Mouse (Mus musculus) bone marrow, adult 2 months (tissue): ENCODE data around the gene Cacul1. TPM values are rescaled to one million over a fixed set of nuclear protein-coding genes. Genes with fewer than 3 reads are reported as not detected.
A peak's percentile ranks its signal among the peaks of the same experiment; 100 is the strongest.
"Not testable (repeated sequence)": the region's sequence is repeated elsewhere in the genome, so short reads cannot be mapped to it uniquely, and the experiment has no call there.

Source experiments
- H3K27ac ChIP-seq: fragments of 200-500 bp; 2 replicates; pipeline ENCODE4 v1.5.1; 2012; ENCODE audit warnings: low read depth, mild to moderate bottlenecking, control low read depth, inconsistent platforms, low read length; ENCODE audit not compliant: control insufficient read depth, poor library complexity, insufficient read depth
- H3K4me1 ChIP-seq: fragments of 200-500 bp; 2 replicates; pipeline ENCODE4 v1.6.1; 2011; ENCODE audit warnings: low read length; ENCODE audit not compliant: control insufficient read depth, insufficient read depth
- H3K4me3 ChIP-seq: fragments of 200-500 bp; replicated peaks from 2 replicates; pipeline ENCODE3; 2011; ENCODE audit warnings: mild to moderate bottlenecking, low read depth, low read length, control low read depth; ENCODE audit not compliant: control insufficient read depth
- CTCF ChIP-seq: fragments of 200-500 bp; IDR thresholded peaks from 2 replicates; pipeline ENCODE4 v1.5.1; 2011; ENCODE audit warnings: low read length, control low read depth; ENCODE audit not compliant: control insufficient read depth, insufficient read depth
- POLR2A ChIP-seq: fragments of 200-500 bp; IDR thresholded peaks from 2 replicates; pipeline ENCODE4 v1.6.1; 2011; ENCODE audit warnings: low read depth, mild to moderate bottlenecking, control low read depth, low read length, borderline replicate concordance; ENCODE audit not compliant: control insufficient read depth
- WGBS: fragments of 180-500 bp; shearing (Covaris S2); methylation state at CpG from one replicate; pipeline ENCODE4 v1.1.7; 2018; 5-methylcytosine and 5-hydroxymethylcytosine counted together
- polyA plus RNA-seq: library from polyadenylated mRNA; stranded (reverse); fragments of >200 nt; gene quantifications from 2 replicates; pipeline ENCODE4 v1.2.4, GENCODE M21; 2011; ENCODE audit warnings: low replicate concordance; ENCODE audit not compliant: missing spikeins, insufficient read depth, insufficient read length

Gene Cacul1
- 7.5 and 11.4 TPM in 2 replicates for polyA plus RNA-seq

GRCm38 (mm10) chr19:60580582-60581339 is at the start of gene Cacul1:
Gene Cacul1, minus strand, starts transcription at chr19:60581025.
- peak within 1 kb of the TSS; percentile 77 for H3K4me3 ChIP-seq
- H3K4me1 ChIP-seq: no peaks in the 10 kb centered on the region; the same call in 1 of the 2 replicates
- TF ChIP-seq CTCF: no peak
- TF ChIP-seq POLR2A: peak; percentile 57
- whole genome bisulfite sequencing: under 1% methylated on average over 64 of the region's 64 CpGs
- peak within 1 kb of the TSS; percentile 97 for H3K27ac ChIP-seq

GRCm38 (mm10) chr19:60619420-60619819 is 38.6 kb upstream of the Cacul1 start:
- 61% methylated on average over 4 of the region's 4 CpGs for WGBS
- H3K4me1 ChIP-seq: no peaks in the 10 kb centered on the region
- H3K27ac ChIP-seq: no peak overlapping the region
- no peak overlapping the region for H3K4me3 ChIP-seq
- no peak for TF ChIP-seq POLR2A
- TF ChIP-seq CTCF: no peak

- 10% methylated on average over 1 of the region's 1 CpGs for WGBS
- H3K4me3 ChIP-seq: no peak overlapping the region
- no peak overlapping the region for H3K27ac ChIP-seq
- H3K4me1 ChIP-seq: no peaks in the 10 kb centered on the region
- no peak for TF ChIP-seq CTCF
- TF ChIP-seq POLR2A: no peak
These were observed 36.2 kb upstream of the Cacul1 start for GRCm38 (mm10) chr19:60617007-60617406.

GRCm38 (mm10) chr19:60615470-60616200 is 34.8 kb upstream of the Cacul1 start:
- 66% methylated on average over 5 of the region's 5 CpGs for WGBS
- TF ChIP-seq POLR2A: no peak
- TF ChIP-seq CTCF: no peak
- H3K4me1 ChIP-seq: no peaks in the 10 kb centered on the region
- no peak overlapping the region for H3K4me3 ChIP-seq
- no peak overlapping the region for H3K27ac ChIP-seq

GRCm38 (mm10) chr19:60611525-60612215 is 30.8 kb upstream of the Cacul1 start:
- H3K4me1 ChIP-seq: no peaks in the 10 kb centered on the region
- TF ChIP-seq CTCF: peak; percentile 43; the same call in 1 of the 2 replicates
- TF ChIP-seq POLR2A: no peak
- no peak overlapping the region for H3K27ac ChIP-seq
- WGBS: 34% methylated on average over 12 of the region's 12 CpGs
- H3K4me3 ChIP-seq: no peak overlapping the region

GRCm38 (mm10) chr19:60608766-60609165 is 27.9 kb upstream of the Cacul1 start:
- Histone ChIP-seq H3K4me3 (no peak overlapping the region), H3K27ac (no peak overlapping the region), H3K4me1 (no peaks in the 10 kb centered on the region)
- TF ChIP-seq POLR2A (no peak), CTCF (peak; percentile 81)
- 60% methylated on average over 5 of the region's 5 CpGs for WGBS

- TF ChIP-seq POLR2A (no peak), CTCF (no peak)
- no peaks in the 10 kb centered on the region for H3K4me1 ChIP-seq
- WGBS: 79% methylated on average over 3 of the region's 3 CpGs
These were observed 22.8 kb upstream of the Cacul1 start for GRCm38 (mm10) chr19:60603586-60603985.

GRCm38 (mm10) chr19:60602066-60602465 is 21.2 kb upstream of the Cacul1 start:
- not testable (repeated sequence) for H3K4me3 ChIP-seq, H3K27ac ChIP-seq, H3K4me1 ChIP-seq
- whole genome bisulfite sequencing: 76% methylated on average over 1 of the region's 1 CpGs

More at GRCm38 (mm10) chr19:60603586-60603985, 22.8 kb upstream of the Cacul1 start:
- Histone ChIP-seq H3K27ac (no peak overlapping the region), H3K4me3 (no peak overlapping the region)
